Comparison of ENCODE assay signal across 8 mouse cellular contexts in the genomic region with DNA sequence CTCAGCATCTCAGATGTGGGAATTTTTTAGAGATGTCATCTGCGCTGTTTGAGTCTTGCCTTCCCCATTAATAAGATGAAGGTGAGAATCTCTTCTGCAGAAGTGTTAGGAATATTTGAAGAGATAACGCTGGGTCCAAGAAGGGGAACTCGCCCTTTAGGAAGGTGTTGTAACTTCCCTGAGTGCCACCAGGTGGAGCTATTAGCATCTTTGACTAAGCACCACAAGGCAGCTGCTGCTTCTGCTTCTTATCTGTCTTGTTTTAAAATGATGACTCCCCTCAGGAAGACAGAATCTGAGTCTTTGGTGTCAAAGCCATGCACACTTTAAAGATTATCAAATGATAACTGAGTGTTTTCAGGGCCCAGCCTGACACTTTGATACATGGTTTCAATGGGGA.
DNase-seq lines count a peak whose midpoint lies in the region.

No protein-coding gene starts in this region.

- peak; percentile 78 for DNase-seq in CD4-positive, CD25-positive, alpha-beta regulatory T cell, adult 2 months (ENCODE audit: low read depth, low spot score)
- peak; percentile 55 for DNase-seq in MEL-GATA-1-ER (ENCODE audit: extremely low read depth, low read depth)
- peak; percentile 51 for DNase-seq in cerebellum, adult 9-11 months
- peak; percentile 51 to 77 for DNase-seq in frontal cortex, postnatal 36 days (ENCODE audit: low spot score in 2 of 2)
- DNase-seq in kidney, postnatal 36 days: peak; percentile 61 to 76
- peak; percentile 42 to 56 for DNase-seq in lung, adult 18-20 months
- DNase-seq in retina, embryonic 14.5 days (ENCODE audit: low spot score): peak; percentile 82
- DNase-seq in yolk sac, embryonic 10.5 days (ENCODE audit: low spot score): peak; percentile 26

Comparison
In these comparisons a context has a peak if more than half of its experiments do, and no peak if none do; other contexts are left out.
1. Peak in every context shown above with its lines: DNase-seq.
2. DNase-seq: peak in every context shown above with its lines; median percentile 82 in retina, embryonic 14.5 days; 78 in CD4-positive, CD25-positive, alpha-beta regulatory T cell, adult 2 months; 68 in kidney, postnatal 36 days; 64 in frontal cortex, postnatal 36 days; 55 in MEL-GATA-1-ER; 51 in cerebellum, adult 9-11 months; 49 in lung, adult 18-20 months; 26 in yolk sac, embryonic 10.5 days.